In genomic region chr11:5973151-5973550, GRCm38 (mm10) we compare ENCODE assay signal across 22 mouse cellular contexts. TPM values are rescaled to one million over a fixed set of nuclear protein-coding genes. Genes with fewer than 3 reads are reported as not detected.
DNase-seq lines count a peak whose midpoint lies in the region; ATAC-seq lines count a peak whose summit lies in the region.
"Had no signal": no experiment of that assay in that cellular context is flagged by ENCODE, and none has a peak within 500 bp of the region (broad histone marks: within the 10 kb centered on the region; RNA-seq: fewer than 3 reads in every experiment).

No protein-coding gene starts in this region.

- no peak for ATAC-seq in kidney, embryonic 14.5 days (ENCODE audit: low FRiP score, low TSS enrichment)
- ATAC-seq: forebrain, embryonic 13.5 days; hindbrain, embryonic 16.5 days had no signal

- H3K4me2 ChIP-seq in kidney, embryonic 14.5 days (replicated peaks; ENCODE audit: low read depth, low read length), result 0 out of 2 replicates have a peak overlapping the region, but pooled peaks have one; percentile 4
- H3K4me2 ChIP-seq: forebrain, embryonic 13.5 days; liver, embryonic 11.5 days; stomach, embryonic 15.5 days had no signal

- peaks cover 16% of the 10 kb centered on the region; the same call in 1 of the 2 replicates for H3K4me1 ChIP-seq in kidney, embryonic 14.5 days (ENCODE audit: control insufficient read depth, insufficient read depth, low read length)
- H3K4me1 ChIP-seq: forebrain, embryonic 13.5 days had no signal

- no peak overlapping the region for H3K4me3 ChIP-seq in kidney, embryonic 14.5 days (ENCODE audit: low read length)
- H3K4me3 ChIP-seq: forebrain, embryonic 13.5 days; midbrain, embryonic 10.5 days; stomach, embryonic 15.5 days had no signal

- DNase-seq in kidney, postnatal 36 days, result no peak
- peak; percentile 52 for DNase-seq in retina, postnatal 1 day
- no peak for DNase-seq in retina, embryonic 14.5 days (ENCODE audit: low spot score)
- DNase-seq in embryo, embryonic 11 days, result peak; percentile 53
- peak; percentile 26 for DNase-seq in yolk sac, embryonic 10.5 days (ENCODE audit: low spot score)
- DNase-seq in cerebellum, adult 11 months, result no peak
- no peak for DNase-seq in left cerebral cortex, postnatal 25 days (ENCODE audit: low spot score in 2 of 2)
- DNase-seq: cerebellum, adult 2 months; gastrocnemius, postnatal 14 days; heart, adult 18-20 months; heart, postnatal 4 days; kidney, adult 8-10 months; lung, adult 2 months; thymus, adult 2 months had no signal

- 30% methylated on average over 7 of the region's 7 CpGs for WGBS in kidney, embryonic 14.5 days

- no peak overlapping the region for H3K27ac ChIP-seq in kidney, embryonic 14.5 days (ENCODE audit: low read depth, low read length)
- H3K27ac ChIP-seq: forebrain, embryonic 13.5 days; macrophage; stomach, embryonic 15.5 days had no signal

- H3K9me3 ChIP-seq in kidney, embryonic 14.5 days (ENCODE audit: control insufficient read depth, low read length), result no peaks in the 10 kb centered on the region
- H3K9me3 ChIP-seq: forebrain, embryonic 13.5 days; midbrain, embryonic 10.5 days; stomach, embryonic 15.5 days had no signal

- peaks cover 15% of the 10 kb centered on the region for H3K36me3 ChIP-seq in kidney, embryonic 14.5 days (ENCODE audit: control insufficient read depth, insufficient read depth, low read length)

- no peaks in the 10 kb centered on the region for H3K27me3 ChIP-seq in kidney, embryonic 14.5 days (ENCODE audit: control insufficient read depth, insufficient read depth, low read length)
- H3K27me3 ChIP-seq: forebrain, embryonic 13.5 days; stomach, embryonic 15.5 days had no signal

- H3K9ac ChIP-seq in kidney, embryonic 14.5 days (ENCODE audit: low read depth, low read length), result no peak overlapping the region
- H3K9ac ChIP-seq: forebrain, embryonic 13.5 days; stomach, embryonic 15.5 days had no signal

- intact Hi-C loops in left cerebral cortex, postnatal 25 days (cut with DNase I), result no loop called here

RNA-seq across cellular contexts. Expression of gene Ykt6, which starts 17.7 kb away (rescaled TPM):
- polyA plus RNA-seq in kidney, embryonic 14.5 days (2014; fragmentation: Nextera tagmentation; extraction: Ambion mirVana), result 23.1 and 34.4 TPM in 2 replicates
- total RNA-seq in left cerebral cortex, postnatal 25 days (2021), result 10 to 100 TPM; 82.9 to 87.6 TPM

RNA-seq across cellular contexts. Expression of gene Gck, which starts 23.3 kb away (rescaled TPM):
- polyA plus RNA-seq in kidney, embryonic 14.5 days (2014; fragmentation: Nextera tagmentation; extraction: Ambion mirVana), result 1.5 and 2.0 TPM in 2 replicates
- 1 to 10 TPM in 1 of 2 experiments, under 1 TPM in 1; 0.83 to 1.2 TPM for total RNA-seq in left cerebral cortex, postnatal 25 days (2021)
- total RNA-seq: common myeloid progenitor, adult 5-6 weeks; heart, postnatal 4 days had no signal
- polyA plus RNA-seq: macrophage had no signal

Comparison
In these comparisons a context has a peak if more than half of its experiments do, and no peak if none do; other contexts are left out.
1. DNase-seq: peak in retina, postnatal 1 day (single experiment), embryo, embryonic 11 days (single experiment) and yolk sac, embryonic 10.5 days (single experiment); none in kidney, postnatal 36 days (0 of 2), retina, embryonic 14.5 days (single experiment), cerebellum, adult 11 months (single experiment) and left cerebral cortex, postnatal 25 days (0 of 2).